Mouse (Mus musculus): ENCODE measurements around the gene Cald1. TPM values are rescaled to one million over a fixed set of nuclear protein-coding genes. Genes with fewer than 3 reads are reported as not detected.

Gene Cald1
- polyA plus RNA-seq, 1 experiment from 2014 or later = 370 TPM

DNA sequence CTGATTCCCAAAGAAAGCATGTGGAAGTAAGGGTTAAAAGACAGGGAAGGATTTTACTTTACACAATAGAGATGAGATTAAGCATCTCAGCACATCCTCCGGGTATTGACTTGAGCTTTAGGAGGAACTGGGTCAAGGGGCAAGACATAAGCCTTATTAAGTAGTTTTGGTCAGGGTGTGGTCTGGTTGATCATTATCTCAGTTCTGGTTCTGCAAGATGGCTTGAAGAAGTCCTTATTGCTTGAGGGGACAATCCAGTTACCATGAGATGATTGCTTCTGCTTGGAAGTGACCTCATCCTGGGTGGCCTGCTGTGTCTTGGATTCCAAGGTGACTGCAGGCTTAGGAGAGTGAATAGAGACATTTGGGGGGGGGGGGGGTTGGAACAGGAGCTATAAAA, 21.9 kb downstream of the Cald1 start:
- H3K27me3 ChIP-seq = no peaks in the 10 kb centered on the region
- H3K4me2 ChIP-seq (replicated peaks) = no peak overlapping the region
- ATAC-seq (ENCODE audit: insufficient number of reproducible peaks, insufficient read depth, low FRiP score, low TSS enrichment) = no peak
- no peak overlapping the region for H3K4me3 ChIP-seq
- peaks cover 19% of the 10 kb centered on the region for H3K4me1 ChIP-seq
- H3K27ac ChIP-seq = no peak overlapping the region
- no peaks in the 10 kb centered on the region for H3K9me3 ChIP-seq
- H3K36me3 ChIP-seq = no peaks in the 10 kb centered on the region
- H3K9ac ChIP-seq = no peak overlapping the region
- 21% methylated on average over 1 of the region's 1 CpGs for WGBS

DNA sequence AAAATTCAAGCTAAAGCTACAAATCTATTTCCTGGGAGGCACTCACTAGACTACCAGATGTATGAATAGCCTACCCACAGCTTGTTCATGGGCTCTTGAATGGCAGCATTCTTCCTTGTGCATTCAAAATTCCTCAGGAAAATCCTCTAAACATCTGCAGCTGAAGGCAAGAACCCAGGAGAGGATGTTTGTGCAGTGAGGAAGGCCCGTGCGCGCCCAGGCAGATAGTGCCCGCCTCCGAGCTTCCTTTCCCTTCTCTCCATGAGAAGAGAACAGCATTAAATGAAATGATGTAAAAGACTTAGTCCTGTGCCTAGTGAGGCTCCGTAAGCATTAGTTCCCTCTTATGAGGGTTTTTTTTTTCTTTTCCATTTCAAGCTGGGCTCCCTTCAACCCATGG, 24.6 kb downstream of the Cald1 start:
- H3K36me3 ChIP-seq = no peaks in the 10 kb centered on the region
- ATAC-seq (ENCODE audit: insufficient number of reproducible peaks, insufficient read depth, low FRiP score, low TSS enrichment) = no peak
- peaks cover 13% of the 10 kb centered on the region for H3K4me1 ChIP-seq
- no peak overlapping the region for H3K9ac ChIP-seq
- H3K4me3 ChIP-seq = no peak overlapping the region
- H3K27me3 ChIP-seq = no peaks in the 10 kb centered on the region
- 47% methylated on average over 6 of the region's 6 CpGs for WGBS
- no peaks in the 10 kb centered on the region for H3K9me3 ChIP-seq
- peak overlapping the region; percentile 76 for H3K27ac ChIP-seq
- H3K4me2 ChIP-seq (replicated peaks) = no peak overlapping the region

- Histone ChIP-seq H3K4me1 (peaks cover 13% of the 10 kb centered on the region), H3K36me3 (no peaks in the 10 kb centered on the region), H3K27me3 (no peaks in the 10 kb centered on the region), H3K9ac (no peak overlapping the region), H3K4me3 (no peak overlapping the region), H3K9me3 (no peaks in the 10 kb centered on the region), H3K4me2 (replicated peaks) (no peak overlapping the region), H3K27ac (peak overlapping the region; percentile 76; the same call in 1 of the 2 replicates)
- ATAC-seq (ENCODE audit: insufficient number of reproducible peaks, insufficient read depth, low FRiP score, low TSS enrichment) = no peak
- WGBS = 55% methylated on average over 7 of the region's 7 CpGs
Observed at GRCm38 (mm10) chr6:34623290-34623689, 25.0 kb downstream of the Cald1 start.

DNA sequence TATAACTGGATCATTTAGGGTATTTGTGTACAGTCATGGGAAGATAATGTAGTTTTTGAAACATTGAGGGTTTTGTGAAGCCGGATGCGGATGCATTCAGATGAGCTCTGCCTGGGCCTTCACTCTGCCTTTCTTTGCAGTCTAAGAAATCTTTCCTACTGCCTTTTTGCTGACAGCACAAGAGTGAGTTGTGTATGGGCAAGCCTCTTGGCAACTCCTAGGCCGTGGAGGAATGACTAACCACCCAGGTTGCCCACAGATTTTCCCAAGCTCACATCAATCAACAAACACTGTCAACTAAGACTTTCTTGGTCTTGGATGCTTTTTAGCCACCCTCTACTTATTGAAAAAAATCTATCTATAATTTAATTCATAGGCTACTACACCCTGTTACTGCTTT, 26.2 kb downstream of the Cald1 start:
- Histone ChIP-seq H3K36me3 (no peaks in the 10 kb centered on the region), H3K27ac (no peak overlapping the region), H3K9ac (no peak overlapping the region), H3K9me3 (no peaks in the 10 kb centered on the region), H3K4me2 (replicated peaks) (no peak overlapping the region), H3K4me3 (no peak overlapping the region), H3K27me3 (no peaks in the 10 kb centered on the region), H3K4me1 (peaks cover 10% of the 10 kb centered on the region)
- WGBS = 84% methylated on average over 3 of the region's 3 CpGs
- no peak for ATAC-seq (ENCODE audit: insufficient number of reproducible peaks, insufficient read depth, low FRiP score, low TSS enrichment)

DNA sequence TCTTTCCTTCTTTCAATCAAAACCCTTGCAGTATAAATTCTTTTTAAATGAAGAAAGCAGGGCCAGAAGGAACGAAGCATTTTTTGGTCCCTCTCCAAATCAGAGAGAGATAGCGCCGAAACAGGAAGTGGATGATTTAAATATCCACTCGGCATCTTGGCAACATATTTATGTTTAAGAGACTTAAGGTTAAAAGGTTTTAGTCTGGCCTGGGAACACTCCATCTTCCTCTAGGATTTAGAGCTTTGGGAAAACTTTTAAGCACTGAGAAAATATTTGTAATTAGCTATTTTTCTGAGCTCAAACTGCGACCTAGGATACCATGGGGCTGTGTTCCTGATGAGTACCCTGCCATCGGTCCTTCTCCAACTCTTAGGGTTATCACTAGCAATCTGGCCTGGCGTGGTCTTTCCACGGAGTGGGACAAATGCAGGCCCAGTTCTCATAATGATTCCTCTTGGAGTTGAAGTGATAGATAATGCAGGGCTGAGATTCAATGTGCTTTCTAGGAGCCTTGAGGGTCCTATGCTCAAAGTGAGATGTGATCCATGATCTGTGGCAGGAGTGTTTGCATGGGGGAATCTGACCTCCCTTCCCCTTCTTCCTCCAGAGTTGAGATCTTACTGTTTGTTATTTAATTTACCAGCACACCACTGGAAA, 28.4 kb downstream of the Cald1 start:
- no peaks in the 10 kb centered on the region for H3K36me3 ChIP-seq
- no peak overlapping the region for H3K9ac ChIP-seq
- H3K27ac ChIP-seq = no peak overlapping the region
- no peak overlapping the region for H3K4me2 ChIP-seq (replicated peaks)
- no peaks in the 10 kb centered on the region for H3K9me3 ChIP-seq
- no peak overlapping the region for H3K4me3 ChIP-seq
- no peak for ATAC-seq (ENCODE audit: insufficient number of reproducible peaks, insufficient read depth, low FRiP score, low TSS enrichment)
- peaks cover 4% of the 10 kb centered on the region; the same call in 1 of the 2 replicates for H3K4me1 ChIP-seq
- H3K27me3 ChIP-seq = no peaks in the 10 kb centered on the region
- 82% methylated on average over 8 of the region's 8 CpGs for WGBS

- H3K27ac ChIP-seq = no peak overlapping the region
- no peak for ATAC-seq (ENCODE audit: insufficient number of reproducible peaks, insufficient read depth, low FRiP score, low TSS enrichment)
- WGBS = 53% methylated on average over 1 of the region's 1 CpGs
Observed at GRCm38 (mm10) chr6:34628131-34628530, 29.8 kb downstream of the Cald1 start.

GRCm38 (mm10) chr6:34633776-34634175, 35.5 kb downstream of the Cald1 start:
- Histone ChIP-seq H3K4me3 (no peak overlapping the region), H3K9me3 (no peaks in the 10 kb centered on the region), H3K4me1 (peaks cover 31% of the 10 kb centered on the region), H3K9ac (no peak overlapping the region), H3K4me2 (replicated peaks) (no peak overlapping the region), H3K27ac (peak overlapping the region; percentile 63), H3K36me3 (no peaks in the 10 kb centered on the region), H3K27me3 (no peaks in the 10 kb centered on the region)
- ATAC-seq (ENCODE audit: insufficient number of reproducible peaks, insufficient read depth, low FRiP score, low TSS enrichment) = no peak
- WGBS = 21% methylated on average over 3 of the region's 3 CpGs

More at GRCm38 (mm10) chr6:34628131-34628530, 29.8 kb downstream of the Cald1 start:
- Histone ChIP-seq H3K9me3 (no peaks in the 10 kb centered on the region), H3K4me1 (no peaks in the 10 kb centered on the region), H3K9ac (no peak overlapping the region), H3K27me3 (no peaks in the 10 kb centered on the region), H3K4me2 (replicated peaks) (no peak overlapping the region), H3K36me3 (no peaks in the 10 kb centered on the region), H3K4me3 (no peak overlapping the region)

DNA sequence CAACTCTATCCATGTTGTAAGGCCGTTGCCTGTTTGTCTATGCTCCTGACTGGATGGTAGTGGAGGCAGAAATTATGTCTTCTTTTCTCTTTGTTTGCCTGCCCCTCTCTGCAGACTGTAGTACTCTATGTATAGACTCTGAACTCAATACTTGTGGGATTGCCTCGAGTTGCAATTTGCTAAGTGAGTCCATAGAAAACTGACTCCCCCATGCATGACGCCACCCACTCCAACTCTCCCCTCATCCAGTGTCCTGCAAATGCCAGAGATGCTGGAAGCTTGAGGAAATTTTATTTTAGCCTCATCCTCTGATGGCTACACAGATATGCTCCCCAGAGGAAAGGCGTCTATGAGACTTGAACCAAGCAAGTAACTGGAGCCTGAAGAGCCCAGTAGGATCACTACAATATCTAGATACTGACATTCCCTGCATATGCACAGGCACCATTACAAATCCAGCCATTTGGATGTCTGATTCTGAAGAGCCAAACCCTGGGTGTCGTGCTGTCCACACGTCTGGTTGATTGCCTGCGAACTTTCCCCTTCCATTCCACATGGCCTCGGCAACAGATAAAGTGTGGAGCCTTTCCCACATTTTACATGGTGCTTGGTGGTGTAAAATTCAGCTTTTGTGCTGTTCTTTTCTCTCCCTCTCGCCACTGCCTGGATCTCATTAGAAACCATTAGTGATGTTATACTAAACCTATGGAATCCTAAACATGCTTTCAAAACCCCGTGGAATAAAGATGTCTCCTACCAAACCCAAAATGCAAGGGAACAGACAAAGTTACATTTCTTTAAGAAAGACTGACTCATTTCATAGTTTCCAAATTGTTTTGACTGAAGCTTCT, 39.5 kb downstream of the Cald1 start:
- Histone ChIP-seq H3K4me1 (peaks cover 39% of the 10 kb centered on the region), H3K36me3 (no peaks in the 10 kb centered on the region), H3K27me3 (no peaks in the 10 kb centered on the region), H3K9ac (no peak overlapping the region), H3K4me3 (no peak overlapping the region), H3K9me3 (no peaks in the 10 kb centered on the region), H3K27ac (peak overlapping the region; percentile 87), H3K4me2 (replicated peaks) (no peak overlapping the region)
- WGBS = 32% methylated on average over 10 of the region's 10 CpGs
- ATAC-seq (ENCODE audit: insufficient number of reproducible peaks, insufficient read depth, low FRiP score, low TSS enrichment) = 0 out of 2 replicates have a peak, but pooled peaks have one; percentile 67

DNA sequence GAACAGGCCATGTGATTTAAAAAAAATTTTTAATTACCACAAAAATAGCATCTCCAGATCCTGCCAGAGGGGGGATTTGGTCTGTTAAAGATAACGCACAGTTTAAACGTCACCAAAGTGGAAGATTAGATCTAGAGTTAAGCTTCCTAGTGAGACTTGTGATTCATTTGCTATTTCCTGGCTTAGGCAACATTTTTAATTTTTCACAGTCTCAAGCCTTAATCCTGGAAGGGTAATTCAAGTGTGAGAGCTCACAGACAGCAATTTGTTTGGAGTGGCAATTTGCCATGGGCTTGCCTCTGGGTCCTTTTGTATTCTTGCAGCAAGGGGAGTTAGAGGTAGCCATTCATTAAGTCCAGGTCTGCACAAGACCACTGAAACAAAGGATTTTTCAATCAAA, 40.4 kb downstream of the Cald1 start:
- Histone ChIP-seq H3K27me3 (no peaks in the 10 kb centered on the region), H3K4me1 (peaks cover 37% of the 10 kb centered on the region), H3K4me2 (replicated peaks) (no peak overlapping the region), H3K4me3 (no peak overlapping the region), H3K9ac (no peak overlapping the region), H3K27ac (peak overlapping the region; percentile 87), H3K9me3 (no peaks in the 10 kb centered on the region), H3K36me3 (no peaks in the 10 kb centered on the region)
- 14% methylated on average over 2 of the region's 2 CpGs for WGBS
- ATAC-seq (ENCODE audit: insufficient number of reproducible peaks, insufficient read depth, low FRiP score, low TSS enrichment) = no peak

GRCm38 (mm10) chr6:34640226-34640625, 41.9 kb downstream of the Cald1 start:
- Histone ChIP-seq H3K9ac (no peak overlapping the region), H3K4me3 (no peak overlapping the region), H3K9me3 (no peaks in the 10 kb centered on the region), H3K4me1 (peaks cover 34% of the 10 kb centered on the region), H3K36me3 (no peaks in the 10 kb centered on the region), H3K27ac (0 out of 2 replicates have a peak overlapping the region, but pooled peaks have one; percentile 30), H3K27me3 (no peaks in the 10 kb centered on the region), H3K4me2 (replicated peaks) (no peak overlapping the region)
- WGBS = 84% methylated on average over 9 of the region's 9 CpGs
- ATAC-seq (ENCODE audit: insufficient number of reproducible peaks, insufficient read depth, low FRiP score, low TSS enrichment) = no peak

DNA sequence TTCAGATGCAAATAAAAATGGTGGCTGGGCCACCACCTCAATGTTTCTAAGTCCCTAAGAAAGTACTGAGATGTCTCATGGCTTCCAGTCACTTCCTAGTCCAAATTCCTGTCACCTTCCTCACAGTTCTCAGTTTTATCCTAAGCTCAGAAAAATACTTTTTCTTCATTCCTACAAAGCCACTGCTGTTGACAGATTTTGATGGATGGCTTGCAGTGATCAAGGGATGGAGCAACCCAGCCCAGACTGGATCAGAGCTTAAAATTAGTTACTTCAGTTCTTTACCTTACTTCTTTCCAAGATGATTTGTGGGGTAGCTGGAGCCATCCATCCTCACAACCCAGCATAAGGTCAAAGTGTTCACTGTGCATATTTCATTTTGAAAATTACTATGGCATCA, 42.8 kb downstream of the Cald1 start:
- Histone ChIP-seq H3K9ac (no peak overlapping the region), H3K4me2 (replicated peaks) (no peak overlapping the region), H3K9me3 (no peaks in the 10 kb centered on the region), H3K36me3 (no peaks in the 10 kb centered on the region), H3K4me3 (no peak overlapping the region), H3K27me3 (no peaks in the 10 kb centered on the region), H3K4me1 (peaks cover 34% of the 10 kb centered on the region), H3K27ac (no peak overlapping the region)
- ATAC-seq (ENCODE audit: insufficient number of reproducible peaks, insufficient read depth, low FRiP score, low TSS enrichment) = no peak

DNA sequence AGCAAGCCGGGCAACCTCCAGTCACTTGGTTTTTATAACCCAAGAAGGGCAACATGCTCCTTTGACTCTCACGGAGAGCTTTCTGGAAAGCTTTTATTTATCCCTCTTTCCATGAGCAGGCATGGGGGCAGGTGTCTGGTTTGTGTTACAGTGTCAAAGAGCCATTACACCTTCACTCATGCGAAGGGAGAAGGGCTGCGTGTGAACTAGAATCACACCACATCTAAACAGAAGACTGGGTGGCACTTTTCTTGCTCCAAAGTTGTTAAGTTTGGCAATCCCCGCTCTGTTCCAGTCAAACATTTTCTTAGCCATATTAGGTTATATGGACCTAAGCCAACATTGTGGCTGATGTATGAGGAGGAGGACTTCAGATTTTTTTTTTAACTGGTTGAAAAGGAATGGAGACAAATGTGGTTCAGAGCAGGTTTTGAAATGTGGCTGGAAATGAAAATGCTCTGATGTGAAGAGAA, 43.8 kb downstream of the Cald1 start:
- no peaks in the 10 kb centered on the region for H3K27me3 ChIP-seq
- no peak overlapping the region for H3K9ac ChIP-seq
- 73% methylated on average over 5 of the region's 5 CpGs for WGBS
- H3K36me3 ChIP-seq = no peaks in the 10 kb centered on the region
- H3K27ac ChIP-seq = peak overlapping the region; percentile 36; the same call in 1 of the 2 replicates
- no peak overlapping the region for H3K4me3 ChIP-seq
- no peak overlapping the region for H3K4me2 ChIP-seq (replicated peaks)
- H3K9me3 ChIP-seq = no peaks in the 10 kb centered on the region
- no peak for ATAC-seq (ENCODE audit: insufficient number of reproducible peaks, insufficient read depth, low FRiP score, low TSS enrichment)
- H3K4me1 ChIP-seq = peaks cover 30% of the 10 kb centered on the region
